Mouse (Mus musculus): ENCODE measurements at regions not wholly inside any gene's neighbourhood (a gene's known extent, or its start where the extent isn't known, plus 50 kb on each side); places are given as distances from the start of the nearest gene placed in this dataset.
"Not testable (repeated sequence)": the region's sequence is repeated elsewhere in the genome, so short reads cannot be mapped to it uniquely, and the experiment has no call there.

DNA sequence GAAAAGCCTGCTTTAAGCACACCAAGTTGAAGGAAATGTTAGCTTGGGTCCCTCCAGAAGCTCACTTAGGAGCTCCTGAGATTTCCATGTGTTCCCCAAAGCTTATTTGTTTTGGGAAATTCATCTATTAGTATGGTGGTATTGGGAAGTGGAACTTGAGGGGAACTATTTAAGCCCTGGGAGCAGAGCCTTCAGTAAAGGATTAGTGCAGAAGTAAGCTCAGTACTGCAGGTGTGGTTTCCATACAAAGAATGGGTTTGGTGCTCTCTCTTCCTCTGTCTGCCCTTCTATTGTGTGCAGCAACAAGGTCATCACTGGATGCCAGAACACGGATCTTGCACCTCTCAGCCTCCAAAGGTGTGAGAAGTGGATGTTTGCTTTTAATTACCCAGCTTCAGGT lies 57.2 kb downstream of the Foxa2 start:
- no peak for DNase-seq (ENCODE audit: low spot score)

DNA sequence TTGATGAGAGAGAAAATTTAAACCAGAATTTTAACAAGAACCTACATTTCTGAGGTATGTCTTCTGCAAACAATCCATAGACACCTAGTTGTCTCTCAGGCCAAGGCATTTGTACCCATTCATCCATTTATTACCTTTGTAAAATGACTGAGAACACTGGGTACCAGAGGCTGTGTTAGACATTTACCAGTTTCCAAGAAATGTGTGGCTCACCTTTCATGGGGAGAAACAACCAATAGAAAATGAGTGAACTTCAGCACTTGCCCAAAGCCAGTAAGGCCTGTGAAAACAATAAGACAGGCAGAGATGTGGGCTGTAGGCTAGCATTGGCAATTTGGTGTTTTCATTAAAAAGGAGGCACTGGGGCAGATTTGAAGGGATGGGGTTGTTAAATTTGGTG lies 58.2 kb downstream of the Foxa2 start:
- no peak for DNase-seq (ENCODE audit: low spot score)

DNA sequence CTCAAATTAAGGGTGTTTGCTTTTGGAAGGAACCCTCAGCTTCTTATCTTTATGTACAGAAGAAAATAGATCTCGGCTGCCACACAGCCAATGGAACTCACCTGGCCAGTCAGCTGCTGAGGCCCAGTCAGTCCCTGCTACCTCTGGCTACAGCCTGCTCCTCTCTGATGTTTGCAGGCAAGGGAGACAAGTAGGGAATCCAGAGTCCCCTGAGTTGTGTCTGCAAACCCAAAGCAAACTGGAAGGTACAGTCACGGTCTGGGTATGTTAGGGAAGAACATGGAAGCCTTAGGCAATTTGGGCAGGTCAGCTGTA lies 61.6 kb downstream of the Foxa2 start:
- no peak for DNase-seq (ENCODE audit: low spot score)

DNA sequence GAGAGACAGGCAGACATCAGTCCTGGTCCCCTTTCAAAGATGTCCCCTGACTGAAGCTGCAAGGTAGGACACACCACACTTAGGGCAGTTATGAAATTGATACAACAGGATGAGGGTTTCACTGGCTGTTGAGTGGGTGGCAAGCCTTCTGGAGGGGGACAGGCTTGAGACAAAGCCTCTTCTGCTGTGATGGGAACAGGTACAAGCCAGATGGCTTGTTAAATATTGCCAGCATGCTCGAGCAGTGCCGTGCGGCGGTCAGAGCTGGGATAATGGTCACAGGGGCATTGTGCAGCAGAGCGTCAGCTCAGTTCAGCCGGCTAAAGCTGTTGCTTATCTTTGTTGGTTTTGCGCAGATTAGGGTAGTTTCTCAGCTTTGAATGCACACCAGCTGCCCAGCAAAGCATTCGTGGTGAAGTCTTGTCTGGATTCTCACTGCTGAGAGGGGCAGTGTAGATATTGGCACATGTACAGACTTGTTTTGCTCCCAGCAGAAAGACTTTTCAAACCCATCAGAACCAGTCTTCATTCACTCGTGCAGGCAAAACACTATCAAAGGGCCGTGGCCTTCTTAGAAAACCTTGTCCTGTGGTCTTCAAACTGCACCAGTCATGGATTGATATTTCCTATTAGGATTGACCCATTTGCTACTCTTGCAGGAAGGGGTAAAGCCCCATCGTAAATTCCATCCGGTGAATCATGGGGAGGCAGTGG lies 62.1 kb downstream of the Foxa2 start:
- DNase-seq (ENCODE audit: low spot score): no peak

DNA sequence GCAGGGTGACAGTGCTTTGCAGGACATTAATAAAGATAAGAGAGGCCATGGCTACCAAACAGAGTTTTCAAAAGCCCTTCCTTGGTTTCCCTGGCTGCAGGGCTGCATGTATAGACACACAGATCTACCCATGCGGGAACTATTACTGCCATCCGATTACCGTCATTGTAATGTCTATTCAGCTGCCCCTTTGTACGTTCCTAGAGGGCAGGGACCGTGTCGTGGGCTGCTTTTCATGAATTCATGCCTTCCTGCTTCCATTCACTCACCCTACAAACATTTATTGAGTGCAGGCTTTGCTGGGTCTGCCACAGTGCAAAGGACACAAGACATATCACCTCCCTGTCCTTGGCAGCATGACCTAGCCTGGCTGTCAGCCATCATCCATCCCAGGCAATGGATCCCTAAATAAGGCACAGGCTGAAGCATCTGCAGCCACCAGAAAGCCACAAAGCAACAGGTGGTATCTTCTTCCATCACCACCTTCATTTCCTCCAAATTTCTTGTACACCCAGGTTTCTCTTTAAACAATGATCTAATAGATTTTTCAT lies 65.8 kb downstream of the Foxa2 start:
- no peak for DNase-seq (ENCODE audit: low spot score)

DNA sequence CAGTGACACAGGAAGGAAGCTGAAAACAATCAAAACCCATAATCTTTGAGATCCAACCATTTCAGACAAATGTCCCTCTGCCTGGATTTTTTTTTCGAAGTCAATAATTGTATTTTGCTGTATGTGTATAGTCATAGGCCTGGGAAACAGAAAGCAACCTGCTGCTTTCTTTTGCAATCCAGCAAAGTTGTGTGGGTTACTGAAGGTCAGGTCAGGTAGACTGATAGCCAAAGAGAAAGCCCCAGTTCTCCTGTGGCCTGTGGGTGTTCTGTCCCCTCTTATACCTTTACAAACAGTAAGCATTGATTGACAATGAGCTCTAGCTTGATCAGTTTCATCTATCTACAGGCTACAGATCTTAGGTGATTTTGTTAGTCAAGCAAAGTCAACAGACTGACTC lies 66.4 kb downstream of the Foxa2 start:
- no peak for DNase-seq (ENCODE audit: low spot score)

DNA sequence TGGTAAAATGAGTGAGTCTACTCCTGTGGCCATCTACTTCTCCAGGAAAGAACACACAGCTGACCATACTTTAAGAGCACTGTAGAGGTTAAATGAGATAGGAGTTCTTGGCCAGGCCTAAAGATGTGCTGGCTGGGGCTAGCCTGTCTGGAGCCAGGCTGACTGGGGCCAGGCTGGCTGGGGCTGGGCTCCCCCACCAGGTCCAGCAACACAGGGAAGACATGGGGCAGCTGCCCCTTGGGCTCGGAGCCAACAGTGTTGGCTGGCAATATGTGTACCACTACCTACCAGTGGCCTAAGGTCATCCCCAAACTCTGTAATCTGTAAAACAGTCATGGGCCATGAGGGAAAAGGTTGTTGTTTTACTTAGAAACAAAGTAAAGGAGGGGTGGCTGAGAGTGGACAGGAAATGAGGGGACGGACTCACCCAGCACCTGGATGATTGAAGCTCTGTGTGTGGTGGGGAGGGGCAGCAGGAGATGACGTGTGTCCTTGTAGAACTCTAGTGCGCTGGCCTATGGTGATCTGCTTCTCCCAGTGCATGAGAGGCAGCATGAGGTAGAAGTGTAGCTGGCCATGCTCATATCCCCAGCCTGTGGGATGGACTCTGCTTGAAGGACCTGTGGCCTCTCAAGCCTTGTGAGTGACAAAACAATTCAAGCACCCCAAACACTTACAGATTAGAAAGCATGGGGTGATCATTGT lies 67.0 kb downstream of the Foxa2 start:
- DNase-seq (ENCODE audit: low spot score): no peak

DNA sequence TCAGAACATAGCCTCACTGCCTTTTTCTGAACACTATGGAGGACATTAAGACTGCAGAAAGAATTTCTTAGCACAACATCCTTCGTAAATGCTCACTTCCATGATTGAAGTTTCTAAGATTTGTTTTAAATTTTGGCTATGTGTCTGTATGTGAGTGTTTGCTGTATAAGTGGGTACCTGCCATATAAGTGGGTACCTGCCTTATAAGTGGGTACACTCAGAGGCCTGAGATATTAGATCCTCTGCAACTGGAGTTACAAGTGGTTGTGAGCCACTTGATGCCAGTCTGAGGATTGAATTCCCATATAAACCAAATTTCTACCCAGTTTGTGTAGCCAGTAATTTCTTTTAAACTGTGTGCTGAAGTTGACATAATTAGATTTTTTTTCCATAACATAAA lies 67.8 kb downstream of the Foxa2 start:
- DNase-seq (ENCODE audit: low spot score): no peak

DNA sequence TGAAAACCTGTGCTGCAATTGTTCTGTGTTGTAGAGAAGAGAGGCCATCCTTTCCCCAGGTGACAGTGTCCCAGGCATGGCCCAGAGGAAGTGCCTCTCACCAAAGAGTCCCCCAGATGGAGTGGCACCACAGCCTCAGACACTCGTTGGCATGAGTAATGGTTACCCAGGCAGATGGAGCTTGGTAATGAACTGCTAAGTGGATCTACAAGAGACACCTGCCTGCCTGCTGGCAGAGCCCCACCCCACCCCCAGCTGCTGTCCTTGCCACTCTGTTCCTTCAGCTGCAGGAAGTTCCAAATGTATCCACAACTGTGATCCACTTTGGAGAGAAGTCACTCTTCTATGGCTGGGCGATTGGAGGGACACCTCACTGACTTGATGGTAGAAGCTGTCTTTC lies 72.0 kb downstream of the Foxa2 start:
- no peak for DNase-seq (ENCODE audit: low spot score)

DNA sequence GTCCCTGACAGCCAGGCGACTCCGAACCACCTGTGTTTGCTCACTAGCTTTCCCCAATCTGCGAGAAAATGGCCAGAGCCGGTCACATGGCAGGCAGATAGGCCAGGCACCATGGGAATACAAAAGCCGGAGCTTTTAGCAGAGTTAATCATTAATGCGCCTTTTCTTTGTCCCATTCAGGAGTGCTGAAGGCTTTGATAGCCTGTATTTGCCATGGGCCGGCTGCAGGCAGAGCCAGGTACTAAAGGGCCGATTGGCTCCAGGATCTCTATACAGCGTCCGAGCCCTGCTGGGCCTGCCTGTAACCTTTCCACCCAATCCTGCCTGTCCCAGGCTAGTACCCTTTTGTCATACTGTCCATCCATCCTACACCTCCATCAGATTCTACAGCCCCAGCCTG lies 78.1 kb downstream of the Foxa2 start:
- DNase-seq (ENCODE audit: low spot score): no peak

DNA sequence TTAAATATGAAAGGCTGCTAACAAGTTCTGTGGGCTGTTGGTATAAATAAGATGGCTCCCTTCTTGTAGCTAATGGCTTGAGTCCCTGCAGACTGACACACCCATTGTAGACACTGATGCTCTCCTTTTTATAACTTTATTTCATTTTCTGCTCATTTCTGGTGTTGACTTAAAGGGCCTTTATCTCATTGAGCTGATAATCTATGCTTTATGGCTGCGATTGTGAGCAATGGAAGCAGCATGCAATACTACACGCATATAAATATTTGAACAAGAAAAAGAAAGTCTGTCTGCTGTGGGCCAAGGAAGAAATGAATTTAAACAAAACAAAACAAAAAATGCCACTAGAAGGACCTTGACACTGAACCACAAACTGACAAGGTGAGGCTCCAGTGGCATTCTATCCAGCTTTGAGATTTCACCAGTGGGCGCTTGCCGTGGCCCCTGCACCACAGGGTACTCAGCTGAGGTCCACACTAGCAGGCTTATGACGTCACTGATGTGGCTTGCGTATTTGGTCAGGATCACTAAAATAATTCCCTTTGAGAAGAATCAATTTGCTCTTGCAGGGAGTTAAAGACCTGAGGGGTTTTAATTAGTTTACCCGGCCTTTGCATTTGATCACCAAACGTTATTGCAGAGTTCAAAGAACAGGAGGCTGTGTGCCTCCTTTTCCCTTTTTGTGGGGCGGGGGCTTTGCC lies 78.8 kb downstream of the Foxa2 start:
- DNase-seq (ENCODE audit: low spot score): no peak

DNA sequence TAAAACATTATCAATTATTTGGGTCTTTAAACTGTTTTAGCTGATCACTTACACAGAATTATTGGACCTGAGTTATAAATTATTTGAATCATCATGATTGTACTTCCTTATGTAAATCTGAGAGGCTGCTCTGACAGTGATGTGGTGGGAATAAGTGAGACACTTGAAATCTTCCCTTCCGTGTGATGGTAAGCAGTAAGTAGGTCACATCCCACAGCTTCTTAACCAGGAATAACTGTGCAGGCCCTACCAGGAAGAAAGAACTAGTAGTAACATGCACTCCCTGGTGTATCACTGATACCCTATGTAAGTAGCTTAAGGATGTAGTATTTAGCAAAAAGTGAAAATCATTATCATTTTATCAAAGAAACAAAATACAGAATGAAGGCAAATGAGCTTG lies 83.5 kb downstream of the Foxa2 start:
- DNase-seq (ENCODE audit: low spot score): not testable (repeated sequence)

DNA sequence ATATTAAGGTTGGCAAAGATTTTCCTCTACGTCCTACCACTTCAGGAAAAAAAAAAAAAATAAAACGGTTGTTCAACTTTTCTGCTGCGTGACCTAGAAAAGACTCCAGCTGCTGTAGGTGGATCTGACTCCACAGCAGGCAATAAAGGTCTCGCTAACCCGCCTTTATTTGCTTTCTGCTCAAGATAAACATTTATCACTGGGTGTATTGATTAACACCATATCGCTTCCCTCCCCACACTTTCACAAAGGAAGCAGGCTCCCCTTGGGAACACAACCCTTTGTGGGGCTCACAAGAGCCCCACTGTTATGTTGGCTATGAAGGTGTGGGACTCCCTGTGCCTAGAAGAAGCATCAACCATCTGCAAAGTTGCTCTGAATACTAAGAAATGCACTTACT lies 85.1 kb downstream of the Foxa2 start:
- no peak for DNase-seq (ENCODE audit: low spot score)

DNA sequence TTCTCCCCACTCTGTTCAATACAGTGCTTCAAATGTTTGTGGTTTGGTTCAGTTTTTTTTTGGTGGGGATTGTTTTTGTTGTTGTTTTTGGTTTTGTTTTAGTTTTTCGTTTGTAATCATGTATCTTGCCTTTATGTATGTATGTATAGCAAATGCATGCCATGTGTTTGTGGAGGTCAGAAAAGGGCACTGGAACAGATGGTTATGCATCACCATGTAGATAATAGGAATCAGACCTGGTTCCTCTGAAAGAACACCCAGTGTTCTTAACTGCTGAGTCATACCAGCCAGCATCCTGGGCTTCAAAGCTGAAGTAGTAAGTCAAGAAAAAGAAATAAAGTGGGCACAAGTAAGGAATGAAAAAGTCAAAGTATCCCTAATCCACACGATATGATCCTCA lies 92.6 kb downstream of the Foxa2 start:
- no peak for DNase-seq (ENCODE audit: low spot score)

DNA sequence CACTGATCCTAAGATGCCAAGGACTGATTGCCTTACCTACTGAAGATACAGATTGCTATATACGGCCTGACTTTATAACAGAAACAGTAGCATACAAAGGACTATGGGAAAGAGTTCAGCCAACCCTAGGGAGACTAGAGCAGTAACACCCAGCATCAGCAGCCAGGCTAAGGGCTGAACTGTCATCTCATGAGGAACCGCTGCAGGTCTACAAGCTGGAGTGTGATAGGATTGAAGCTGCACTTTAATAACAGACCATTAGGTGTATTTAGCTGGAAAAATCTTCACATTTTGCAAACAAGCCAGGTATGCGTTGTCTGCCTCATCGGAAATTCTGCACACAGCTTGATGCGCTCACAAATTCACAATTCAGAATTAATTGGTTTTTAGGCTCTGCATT lies 95.5 kb downstream of the Foxa2 start:
- DNase-seq (ENCODE audit: low spot score): no peak

DNA sequence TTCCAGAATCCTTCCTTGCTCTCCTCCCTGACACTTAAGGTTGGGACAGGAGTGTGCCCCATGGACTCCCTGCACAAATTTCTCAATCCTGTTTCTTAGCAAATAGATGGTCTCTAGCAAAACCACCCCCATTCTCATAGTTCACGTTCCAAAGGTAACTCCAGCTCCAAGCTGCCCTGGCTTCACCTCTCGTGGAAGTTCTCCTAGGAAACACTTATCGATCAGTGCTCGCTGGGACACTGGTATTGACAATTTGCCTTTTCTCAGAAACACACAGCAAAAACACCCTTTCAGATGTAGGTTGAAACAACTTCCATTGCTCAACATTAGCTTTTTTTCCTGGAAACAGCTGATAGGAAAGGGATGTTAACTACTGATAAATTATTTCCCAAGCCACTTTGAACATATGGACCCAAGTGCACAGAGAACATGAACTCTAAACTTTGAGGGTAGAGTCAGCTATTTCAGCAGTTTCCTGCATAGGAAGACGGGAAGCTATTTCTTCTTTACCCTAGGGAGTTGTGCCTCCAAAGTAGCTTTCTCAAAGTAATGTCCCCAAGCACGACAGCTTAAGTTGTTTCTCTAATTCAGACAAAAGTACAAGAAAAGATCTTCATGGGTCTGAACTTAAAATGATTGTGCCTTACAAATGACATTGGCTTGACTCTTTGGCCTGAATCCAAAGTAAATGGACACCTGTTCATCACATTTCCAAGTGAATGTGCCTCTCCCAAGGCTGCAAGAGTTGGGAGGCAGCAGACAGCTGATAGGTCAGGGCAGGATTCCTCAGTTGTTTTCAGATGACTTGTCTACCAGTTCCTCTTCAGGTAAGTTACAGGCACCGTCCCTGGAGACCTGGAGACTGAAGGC lies 102.4 kb downstream of the Foxa2 start:
- no peak for DNase-seq (ENCODE audit: low spot score)

DNA sequence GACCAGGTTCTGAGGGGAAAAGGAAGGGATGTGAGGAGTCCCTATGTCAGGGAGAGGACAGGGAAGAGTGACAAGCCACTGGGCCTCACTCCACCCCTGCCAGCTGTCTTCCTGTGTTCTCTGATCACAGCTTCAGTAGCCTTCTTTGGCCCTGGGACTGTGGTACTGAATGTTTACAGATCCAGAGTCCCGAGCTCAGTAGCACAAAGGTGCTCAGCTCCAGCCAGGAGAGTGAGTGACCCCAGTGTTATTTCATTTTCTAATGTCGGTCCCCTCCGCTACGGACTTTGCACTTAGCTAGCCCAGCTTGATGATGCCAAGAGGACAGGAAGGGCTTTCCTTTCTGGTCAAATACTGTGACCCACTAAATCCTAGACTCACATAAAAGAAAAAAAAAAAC lies 104.2 kb downstream of the Foxa2 start:
- no peak for DNase-seq (ENCODE audit: low spot score)

DNA sequence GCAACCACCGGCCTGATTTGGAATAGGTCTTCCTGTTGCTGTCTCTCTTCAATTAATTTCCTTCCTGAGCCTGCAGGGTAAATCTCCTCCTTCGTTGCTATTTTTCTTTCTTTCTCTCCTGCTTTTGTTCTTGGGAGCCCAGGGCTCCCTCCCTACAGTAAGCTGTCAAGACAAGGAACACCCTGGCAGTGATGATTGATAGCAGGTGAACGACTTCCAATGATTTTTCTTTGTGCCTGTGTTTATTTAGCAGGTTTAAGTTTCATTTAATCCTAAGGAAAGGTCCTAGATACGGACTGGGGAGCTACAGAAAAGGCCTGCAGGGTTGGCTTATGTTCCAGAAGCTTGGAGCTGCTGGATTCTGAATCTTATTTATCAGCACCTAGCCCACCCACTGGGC lies 105.5 kb downstream of the Foxa2 start:
- DNase-seq (ENCODE audit: low spot score): no peak

DNA sequence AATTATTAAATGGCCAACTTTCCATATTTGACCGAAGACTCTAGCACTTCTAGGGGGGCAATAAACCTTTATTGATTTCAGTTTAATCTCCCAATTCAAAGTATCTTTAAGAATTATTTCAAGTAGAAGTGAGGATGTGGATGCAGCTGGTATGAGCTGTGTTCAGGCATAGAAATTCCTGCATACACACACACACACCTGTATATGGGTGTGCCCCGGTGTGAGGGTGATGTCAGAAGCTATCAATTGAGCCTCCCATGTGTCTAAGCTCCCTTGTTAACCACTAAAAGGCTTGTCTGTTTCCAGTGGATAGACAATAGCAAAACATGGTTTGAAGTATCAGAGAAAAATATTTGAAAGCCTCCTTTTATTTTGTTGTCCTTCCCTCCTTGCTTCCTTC lies 114.3 kb downstream of the Foxa2 start:
- no peak for DNase-seq (ENCODE audit: low spot score)

DNA sequence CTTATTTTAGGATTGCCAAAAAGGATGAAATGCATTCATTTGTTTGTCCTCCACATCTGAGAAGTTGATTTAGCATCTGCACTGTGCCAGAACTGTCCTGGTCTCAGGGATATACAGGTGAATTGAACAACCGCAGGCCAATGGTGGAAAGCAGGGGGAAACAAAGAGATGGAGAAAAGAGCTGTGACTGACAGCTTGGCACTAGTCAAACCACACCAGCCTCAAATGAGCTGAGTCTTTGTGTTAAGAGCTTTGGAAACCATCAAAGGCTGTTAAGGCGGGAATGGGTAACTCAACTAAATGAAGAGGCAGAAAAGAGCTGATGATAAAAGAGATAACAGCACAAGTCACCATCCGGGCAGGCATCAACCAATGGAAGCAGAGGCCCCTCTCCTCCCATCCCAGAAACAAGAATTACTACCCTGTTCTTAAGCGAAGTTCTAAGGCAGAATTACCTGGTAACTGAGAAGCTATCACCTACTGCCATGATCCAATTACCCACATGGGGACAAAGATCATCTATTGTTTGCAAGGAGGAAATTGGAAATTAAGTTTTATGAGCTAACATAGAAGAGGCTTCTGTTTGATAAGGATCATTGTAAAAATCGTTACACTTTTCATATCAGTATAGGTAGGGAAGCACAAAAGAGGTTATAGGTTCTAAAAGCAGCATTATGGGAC lies 117.6 kb downstream of the Foxa2 start:
- DNase-seq (ENCODE audit: low spot score): no peak

DNA sequence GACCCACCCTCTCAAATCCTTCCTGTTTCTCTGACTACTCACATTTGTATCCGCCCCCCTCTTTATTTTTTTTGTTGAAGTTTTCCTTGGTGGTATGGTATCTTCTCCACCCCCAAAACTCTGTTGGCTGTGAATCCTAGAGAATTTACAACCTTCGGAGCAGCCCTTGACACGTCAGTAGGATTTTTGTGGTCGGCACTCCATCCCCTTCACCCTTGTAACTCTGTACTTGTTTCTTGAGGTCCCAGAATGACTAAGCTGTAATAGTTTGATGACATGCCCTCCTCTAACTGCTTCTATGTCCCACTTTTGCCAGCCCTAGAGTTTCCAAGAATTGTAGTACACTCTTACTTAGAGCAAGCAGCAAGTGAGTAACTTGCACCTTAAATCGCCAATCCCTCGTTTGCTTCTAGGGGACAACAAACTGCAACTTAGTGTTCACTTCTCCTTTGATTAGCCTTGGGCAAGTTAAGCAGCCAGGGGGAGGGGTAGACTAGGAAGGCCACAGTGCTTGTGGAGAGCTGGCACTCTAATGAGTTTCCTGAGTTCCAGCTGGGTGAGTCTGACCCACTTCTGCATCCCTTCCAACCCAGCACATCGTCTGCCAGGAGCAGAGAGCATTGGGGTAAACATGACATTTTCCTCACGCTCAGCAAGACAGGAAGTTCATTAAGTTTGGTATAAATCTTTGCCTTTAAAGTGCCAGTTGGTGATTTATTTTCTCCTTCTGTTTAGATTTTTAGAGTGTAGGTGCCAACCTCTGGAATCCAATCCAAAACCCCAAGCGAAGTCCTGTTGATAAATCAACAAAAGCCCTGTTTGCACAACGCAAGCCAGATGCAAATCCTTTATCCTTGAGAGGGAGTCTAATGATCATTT lies 118.7 kb downstream of the Foxa2 start:
- DNase-seq (ENCODE audit: low spot score): peak; percentile 6
